Mouse (Mus musculus) C2C12 (cell line): ENCODE measurements around the gene Pias1. TPM values are rescaled to one million over a fixed set of nuclear protein-coding genes. Genes with fewer than 3 reads are reported as not detected.

Source experiments
- H3K27me3 ChIP-seq: one replicate; pipeline ENCODE4 v1.6.1; 2011; ENCODE audit not compliant: control insufficient read depth, insufficient read depth, insufficient read length
- H3K36me3 ChIP-seq: one replicate; pipeline ENCODE4 v1.6.1; 2011; ENCODE audit not compliant: control insufficient read depth, insufficient read depth
- H3K4me3 ChIP-seq: one replicate; pipeline ENCODE4 v1.5.1; 2011; ENCODE audit warnings: mild to moderate bottlenecking, control low read depth; ENCODE audit not compliant: poor library complexity, insufficient read depth, severe bottlenecking
- H3K79me2 ChIP-seq: one replicate; pipeline ENCODE4 v1.6.1; 2011; ENCODE audit not compliant: control insufficient read depth, insufficient read depth
- H3K79me3 ChIP-seq: one replicate; pipeline ENCODE4 v1.6.1; 2011; ENCODE audit warnings: low read depth, control low read depth
- H3ac ChIP-seq: one replicate; pipeline ENCODE3; 2011; ENCODE audit warnings: low read depth; ENCODE audit not compliant: control insufficient read depth, insufficient read length
- CEBPB ChIP-seq: IDR thresholded peaks from one replicate; pipeline ENCODE4 v1.6.1; 2011; ENCODE audit warnings: low read depth, mild to moderate bottlenecking, control low read depth, moderate library complexity
- CTCF ChIP-seq: IDR thresholded peaks from one replicate; pipeline ENCODE4 v1.5.1; 2011; ENCODE audit not compliant: control insufficient read depth, insufficient read depth, insufficient read length
- FOSL1 ChIP-seq: IDR thresholded peaks from one replicate; pipeline ENCODE4 v1.8.0; 2011; ENCODE audit warnings: mild to moderate bottlenecking, low read length; ENCODE audit not compliant: poor library complexity, insufficient read depth, severe bottlenecking
- MAX ChIP-seq: IDR thresholded peaks from one replicate; pipeline ENCODE4 v1.6.1; 2011; ENCODE audit warnings: mild to moderate bottlenecking, control low read depth
- MYOD1 ChIP-seq: IDR thresholded peaks from one replicate; pipeline ENCODE4 v1.6.1; 2011; ENCODE audit warnings: low read depth; ENCODE audit not compliant: control insufficient read depth, insufficient read length
- MYOG ChIP-seq: IDR thresholded peaks from one replicate; pipeline ENCODE4 v1.6.1; 2011; ENCODE audit not compliant: control insufficient read depth, insufficient read length; ENCODE audit errors: extremely low read depth
- USF1 ChIP-seq: IDR thresholded peaks from one replicate; pipeline ENCODE4 v1.6.1; 2011; ENCODE audit warnings: low read depth, mild to moderate bottlenecking, control low read depth, moderate library complexity
- polyA plus RNA-seq: library from polyadenylated mRNA; unstranded; fragments of >200 nt; fragmentation: generic; extraction: Trizol; gene quantifications from one replicate; pipeline ENCODE4 v1.2.1, GENCODE M21; 2012; ENCODE audit warnings: missing spikeins

Gene Pias1
- polyA plus RNA-seq, 1 experiment = 5.2 TPM

- no peak within 1 kb of the TSS for H3ac ChIP-seq
- no peaks in the 10 kb centered on the region for H3K79me2 ChIP-seq
- no peaks in the 10 kb centered on the region for H3K79me3 ChIP-seq
- peaks cover 4% of the 10 kb centered on the region for H3K27me3 ChIP-seq
- no peaks in the 10 kb centered on the region for H3K36me3 ChIP-seq
- no peak for TF ChIP-seq MYOD1
- no peak for TF ChIP-seq CTCF
- no peak for TF ChIP-seq CEBPB
- no peak for TF ChIP-seq MYOG
- no peak for TF ChIP-seq MAX
- TF ChIP-seq USF1 = no peak
- no peak for TF ChIP-seq FOSL1
- no peak within 1 kb of the TSS for H3K4me3 ChIP-seq
These were observed 129.9 kb downstream of the Pias1 start, which contains the start of gene Calml4 for GRCm38 (mm10) chr9:62857719-62858261. Calml4 (plus strand) TSS chr9:62858080.

- H3K79me2 ChIP-seq = no peaks in the 10 kb centered on the region
- H3K4me3 ChIP-seq = no peak overlapping the region
- no peak for TF ChIP-seq USF1
- TF ChIP-seq CTCF = no peak
- no peak for TF ChIP-seq MAX
- TF ChIP-seq FOSL1 = no peak
- TF ChIP-seq CEBPB = no peak
- TF ChIP-seq MYOG = no peak
- no peak for TF ChIP-seq MYOD1
- no peaks in the 10 kb centered on the region for H3K36me3 ChIP-seq
- peaks cover 4% of the 10 kb centered on the region for H3K27me3 ChIP-seq
- H3K79me3 ChIP-seq = no peaks in the 10 kb centered on the region
- no peak overlapping the region for H3ac ChIP-seq
These were observed 130.5 kb downstream of the Pias1 start for GRCm38 (mm10) chr9:62857216-62857615.

GRCm38 (mm10) chr9:62854483-62854882, 133.2 kb downstream of the Pias1 start:
- no peaks in the 10 kb centered on the region for H3K36me3 ChIP-seq
- H3K79me3 ChIP-seq = no peaks in the 10 kb centered on the region
- H3K4me3 ChIP-seq = no peak overlapping the region
- H3K79me2 ChIP-seq = no peaks in the 10 kb centered on the region
- TF ChIP-seq MAX = no peak
- no peak for TF ChIP-seq CEBPB
- no peak for TF ChIP-seq USF1
- no peak for TF ChIP-seq MYOD1
- no peak for TF ChIP-seq FOSL1
- no peak for TF ChIP-seq CTCF
- H3K27me3 ChIP-seq = no peaks in the 10 kb centered on the region
- H3ac ChIP-seq = no peak overlapping the region

GRCm38 (mm10) chr9:62851571-62851970, 136.2 kb downstream of the Pias1 start:
- Histone ChIP-seq H3K4me3 (no peak overlapping the region), H3ac (no peak overlapping the region), H3K79me2 (no peaks in the 10 kb centered on the region), H3K27me3 (no peaks in the 10 kb centered on the region), H3K79me3 (no peaks in the 10 kb centered on the region), H3K36me3 (no peaks in the 10 kb centered on the region)
- no peak for TF ChIP-seq USF1

GRCm38 (mm10) chr9:62848641-62849040, 139.1 kb downstream of the Pias1 start:
- Histone ChIP-seq H3K79me3 (no peaks in the 10 kb centered on the region), H3K27me3 (no peaks in the 10 kb centered on the region), H3K79me2 (no peaks in the 10 kb centered on the region), H3ac (no peak overlapping the region), H3K36me3 (no peaks in the 10 kb centered on the region), H3K4me3 (no peak overlapping the region)
- TF ChIP-seq USF1 = no peak
- TF ChIP-seq MAX = no peak
- TF ChIP-seq MYOD1 = no peak
- no peak for TF ChIP-seq CTCF
- no peak for TF ChIP-seq CEBPB
- TF ChIP-seq FOSL1 = no peak
- TF ChIP-seq MYOG = no peak

- H3K27me3 ChIP-seq = no peaks in the 10 kb centered on the region
- no peak overlapping the region for H3ac ChIP-seq
- H3K79me2 ChIP-seq = no peaks in the 10 kb centered on the region
- H3K36me3 ChIP-seq = no peaks in the 10 kb centered on the region
- H3K4me3 ChIP-seq = no peak overlapping the region
- TF ChIP-seq CTCF = peak; percentile 91
- no peak for TF ChIP-seq FOSL1
- TF ChIP-seq MYOD1 = no peak
- H3K79me3 ChIP-seq = no peaks in the 10 kb centered on the region
These were observed 140.0 kb downstream of the Pias1 start for GRCm38 (mm10) chr9:62847694-62848093.
